Mouse (Mus musculus): ENCODE results near the gene Zfp524.

Zfp524 gene

GRCm38 (mm10) chr7:5051193-5052192, 37.3 kb downstream of the Zfp524 start, which contains the start of gene Zfp580:
Zfp580 (plus strand) TSS chr7:5051538.
- peak; percentile 86 for DNase-seq (ENCODE audit: low spot score)

- peak; percentile 52 for DNase-seq (ENCODE audit: low spot score)
Measured at GRCm38 (mm10) chr7:5052438-5052837, 38.2 kb downstream of the Zfp524 start.

- peak; percentile 15 for DNase-seq (ENCODE audit: low spot score)
Measured at GRCm38 (mm10) chr7:5052931-5053343, 38.7 kb downstream of the Zfp524 start.

GRCm38 (mm10) chr7:5053456-5054179, 39.4 kb downstream of the Zfp524 start:
- DNase-seq (ENCODE audit: low spot score) = peak; percentile 55

GRCm38 (mm10) chr7:5056651-5057263, 42.5 kb downstream of the Zfp524 start:
- DNase-seq (ENCODE audit: low spot score) = peak; percentile 28

- no peak for DNase-seq (ENCODE audit: low spot score)
Measured at GRCm38 (mm10) chr7:5057381-5057780, 43.2 kb downstream of the Zfp524 start.

- DNase-seq (ENCODE audit: low spot score) = peak; percentile 23
Measured at GRCm38 (mm10) chr7:5057804-5058203, 43.6 kb downstream of the Zfp524 start.

- no peak for DNase-seq (ENCODE audit: low spot score)
Measured at GRCm38 (mm10) chr7:5058631-5059030, 44.4 kb downstream of the Zfp524 start.

- no peak for DNase-seq (ENCODE audit: low spot score)
Measured at GRCm38 (mm10) chr7:5059421-5059820, 45.2 kb downstream of the Zfp524 start.

GRCm38 (mm10) chr7:5060239-5060731, 46.1 kb downstream of the Zfp524 start:
- DNase-seq (ENCODE audit: low spot score) = peak; percentile 90

- DNase-seq (ENCODE audit: low spot score) = peak; percentile 99
Measured at GRCm38 (mm10) chr7:5060944-5061773, 46.9 kb downstream of the Zfp524 start.

GRCm38 (mm10) chr7:5061774-5062359, 47.7 kb downstream of the Zfp524 start, which contains the start of gene U2af2:
U2af2 (plus strand) TSS chr7:5062143.
- peak; percentile 91 for DNase-seq (ENCODE audit: low spot score)

GRCm38 (mm10) chr7:5062360-5063001, 48.3 kb downstream of the Zfp524 start:
- peak; percentile 95 for DNase-seq (ENCODE audit: low spot score)

GRCm38 (mm10) chr7:5064886-5065285, 50.7 kb downstream of the Zfp524 start:
- no peak for DNase-seq (ENCODE audit: low spot score)

Data from embryo, embryonic 10.5 days (tissue).